Mouse (Mus musculus) urinary bladder, postnatal 4 days (tissue): Measurements from ENCODE around the gene Atg2a.
A peak's percentile ranks its signal among the peaks of the same experiment; 100 is the strongest.

Experiments used
- DNase-seq, 2 experiments: peaks; one replicate each; pipeline ENCODE4 v3.0.0; 2021 to 2022; ENCODE audit warnings: low spot score in 2 of 2

The Atg2a gene

GRCm38 (mm10) chr19:6241274-6242107 lies at the start of gene Atg2a:
Gene Atg2a, plus strand, starts transcription at chr19:6241668.
- DNase-seq, result peak; percentile 98

DNA sequence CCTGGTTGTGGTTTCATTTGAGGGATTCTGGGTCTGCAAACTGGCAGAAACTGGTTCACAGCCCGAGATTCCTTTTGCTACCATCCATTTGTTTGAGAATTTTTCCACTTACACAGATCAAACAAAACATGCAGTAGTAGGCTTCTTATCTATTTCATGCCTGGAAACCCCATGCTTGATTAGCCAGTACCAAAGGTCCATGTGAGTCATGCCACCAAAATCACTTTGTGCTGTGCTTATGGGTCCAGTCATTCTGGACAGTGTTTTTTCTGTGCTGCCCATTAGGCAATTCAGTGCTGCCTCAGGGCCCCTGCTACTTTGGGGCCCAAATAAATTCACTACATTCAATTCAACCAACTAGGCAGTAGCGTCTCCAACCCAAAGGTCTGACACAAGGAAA lies 37.2 kb upstream of the Atg2a start:
- no peak for DNase-seq

- DNase-seq, result no peak
Measured at GRCm38 (mm10) chr19:6206716-6207115, 34.8 kb upstream of the Atg2a start.

GRCm38 (mm10) chr19:6216046-6216705 lies 25.3 kb upstream of the Atg2a start:
- no peak for DNase-seq

DNA sequence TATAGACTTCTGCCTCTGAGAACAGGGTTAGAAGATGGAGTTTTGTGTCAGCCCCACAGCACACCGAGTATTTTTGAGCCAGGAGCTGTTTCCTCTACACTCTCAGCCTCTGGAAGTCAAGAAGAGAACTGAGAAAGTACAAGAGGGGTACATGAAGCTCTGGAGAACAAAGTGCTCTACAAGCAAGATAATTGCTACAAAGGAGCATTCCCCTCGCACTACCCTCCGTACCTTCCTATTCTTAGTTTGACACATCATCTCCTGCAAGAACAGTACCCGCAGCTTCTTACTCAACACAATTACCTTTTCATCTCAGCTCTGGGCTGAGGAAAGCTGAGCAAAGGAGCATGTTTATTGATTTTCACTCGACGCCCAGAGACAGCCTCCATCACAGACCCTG lies 22.9 kb upstream of the Atg2a start:
- no peak for DNase-seq

DNA sequence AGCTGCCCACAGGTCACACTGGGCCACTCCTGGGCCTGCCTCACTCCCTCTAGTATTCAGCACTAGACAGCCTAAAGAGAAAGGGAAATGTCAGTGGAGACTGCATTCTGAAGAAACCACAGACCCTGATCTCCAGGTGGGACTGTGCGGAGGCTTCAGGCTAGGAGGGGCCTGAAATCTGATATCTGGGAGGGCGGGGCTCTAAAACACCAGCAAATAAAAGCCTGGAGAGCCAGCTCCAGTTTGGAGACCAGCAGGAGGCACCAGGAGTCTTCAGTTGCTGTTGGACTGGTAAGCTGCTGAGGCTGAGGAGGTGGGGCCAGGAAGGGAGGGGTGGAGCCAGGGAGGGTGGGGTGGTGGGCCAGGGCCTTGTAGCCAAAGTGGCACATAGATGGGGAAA lies 15.3 kb upstream of the Atg2a start, which contains the start of gene Gpha2:
Gpha2 (plus strand) TSS at position 246 of the 400 bp plus-strand sequence.
- DNase-seq, result no peak

DNA sequence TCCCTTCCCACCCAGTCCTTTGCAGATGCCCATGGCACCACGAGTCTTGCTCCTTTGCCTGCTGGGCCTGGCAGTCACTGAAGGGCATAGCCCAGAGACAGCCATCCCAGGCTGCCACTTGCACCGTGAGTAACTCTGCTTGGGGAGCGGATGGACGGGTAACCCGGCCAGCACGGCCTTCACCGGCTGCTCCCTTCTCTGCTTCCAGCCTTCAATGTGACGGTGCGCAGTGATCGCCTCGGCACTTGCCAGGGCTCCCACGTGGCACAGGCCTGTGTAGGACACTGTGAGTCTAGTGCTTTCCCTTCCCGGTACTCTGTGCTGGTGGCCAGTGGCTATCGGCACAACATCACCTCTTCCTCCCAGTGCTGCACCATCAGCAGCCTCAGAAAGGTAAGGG lies 14.7 kb upstream of the Atg2a start:
- DNase-seq, result no peak

DNA sequence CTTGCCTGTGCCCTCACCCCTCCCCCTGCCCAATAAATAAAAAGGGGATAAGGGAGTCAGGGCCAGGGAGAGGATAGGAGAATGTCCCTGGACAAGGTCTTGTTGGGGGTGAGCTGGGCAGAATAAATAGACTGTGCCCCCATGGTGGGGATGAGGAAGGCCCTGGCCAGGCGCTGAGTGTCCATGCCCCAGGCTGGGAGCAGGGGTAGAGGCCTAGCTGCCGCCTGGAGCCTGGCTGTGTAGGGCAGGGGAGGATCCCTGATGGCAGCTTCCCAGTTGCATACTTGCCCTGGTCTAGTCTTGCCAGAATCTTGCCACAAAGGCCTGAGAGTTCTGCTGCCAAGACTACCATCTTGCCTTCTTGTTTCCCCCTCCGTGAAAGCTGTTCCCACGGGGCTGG lies 13.6 kb upstream of the Atg2a start:
- DNase-seq, result no peak

GRCm38 (mm10) chr19:6230411-6230810 lies 11.1 kb upstream of the Atg2a start:
- no peak for DNase-seq

DNA sequence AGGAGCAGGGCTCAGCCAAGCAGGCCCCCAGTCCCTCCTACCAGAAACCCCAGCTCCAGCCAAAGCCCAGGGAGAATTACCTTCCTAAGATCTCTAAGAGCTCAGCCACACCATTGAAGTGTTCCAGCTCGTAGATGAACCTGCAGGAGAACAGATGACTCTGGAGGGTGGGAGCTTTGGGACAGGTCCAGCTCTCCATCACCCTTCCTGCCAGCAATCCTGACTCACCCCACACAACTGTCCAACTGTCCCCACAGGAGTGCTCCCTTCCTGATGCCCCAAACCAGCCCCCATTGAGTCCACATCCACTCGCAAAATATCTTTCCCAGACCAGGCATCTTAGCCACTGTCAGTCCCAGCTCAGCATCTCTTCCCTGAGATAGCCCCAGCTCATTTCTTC lies 10.4 kb upstream of the Atg2a start:
- DNase-seq, result no peak

GRCm38 (mm10) chr19:6233647-6234046 lies 7.8 kb upstream of the Atg2a start:
- no peak for DNase-seq

GRCm38 (mm10) chr19:6234337-6235083 lies 7.0 kb upstream of the Atg2a start:
- no peak for DNase-seq

GRCm38 (mm10) chr19:6235084-6236052 lies 6.1 kb upstream of the Atg2a start, which contains the start of gene Ppp2r5b:
Gene Ppp2r5b, minus strand, starts transcription at chr19:6235872.
- DNase-seq, result peak; percentile 90 to 94

- DNase-seq, result peak; percentile 82 to 91
Measured at GRCm38 (mm10) chr19:6236053-6236441, 5.4 kb upstream of the Atg2a start.

- DNase-seq, result no peak
Measured at GRCm38 (mm10) chr19:6236842-6237241, 4.6 kb upstream of the Atg2a start.

DNA sequence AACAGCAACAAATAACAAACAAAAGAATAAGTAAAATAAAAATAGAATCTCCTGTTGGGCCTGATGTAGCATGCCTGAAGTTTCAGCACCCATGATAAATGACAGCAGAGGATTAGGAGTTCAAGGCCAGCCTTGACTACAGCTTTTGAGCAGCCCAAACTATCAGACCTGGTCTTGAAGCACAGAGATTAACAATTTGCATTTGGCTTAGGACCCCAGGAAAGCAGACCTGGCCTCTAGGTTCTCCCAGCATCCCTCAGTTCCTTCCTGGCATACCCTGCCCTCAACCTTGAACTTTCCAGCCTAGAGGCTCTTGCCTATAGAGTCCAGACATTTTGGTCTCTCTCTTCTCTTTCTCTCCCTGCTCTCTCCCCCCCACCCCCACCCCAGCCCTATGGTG lies 2.7 kb upstream of the Atg2a start:
- no peak for DNase-seq

DNA sequence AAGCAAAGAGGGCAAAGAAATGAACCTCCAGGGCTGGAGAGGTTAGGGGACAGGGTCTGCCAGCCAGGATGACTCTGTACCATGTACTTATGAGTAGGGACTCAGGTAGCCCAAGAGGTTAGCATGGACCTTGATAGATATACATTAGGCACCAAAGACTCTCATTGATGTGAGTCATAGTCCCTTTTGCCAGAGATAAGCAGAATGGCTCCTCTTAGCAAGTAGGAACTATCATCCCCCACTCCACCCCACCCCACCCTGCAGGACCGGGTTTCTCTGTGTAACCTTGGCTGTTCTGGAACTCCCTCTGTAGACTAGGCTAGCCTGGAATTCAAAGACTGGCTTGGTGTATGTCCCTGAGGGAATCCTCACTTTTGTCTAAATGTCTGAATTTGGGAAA lies 1.3 kb upstream of the Atg2a start:
- DNase-seq, result no peak

GRCm38 (mm10) chr19:6240725-6241124 lies 743 bp upstream of the Atg2a start:
- DNase-seq, result no peak

DNA sequence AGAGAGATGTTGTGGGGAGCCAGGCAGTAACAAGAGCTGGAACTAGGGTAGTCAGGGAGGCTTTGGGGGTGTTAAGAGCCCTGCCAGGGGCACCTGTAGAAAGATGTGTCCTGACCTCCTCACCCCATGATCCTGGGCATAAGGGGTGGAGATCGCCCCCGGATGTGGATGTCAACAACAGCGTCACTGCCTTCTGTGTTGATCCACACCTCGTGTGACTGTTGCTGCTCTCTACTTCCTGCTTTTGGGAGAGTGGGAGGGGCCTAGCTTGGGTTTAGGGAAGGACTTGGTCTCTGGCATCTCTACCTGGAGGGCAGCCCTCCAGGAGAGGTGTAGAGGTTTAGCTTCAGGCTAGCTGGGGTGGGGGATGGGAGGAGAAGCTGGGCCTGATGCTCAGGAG lies 813 bp downstream of the Atg2a start:
- no peak for DNase-seq

- no peak for DNase-seq
Measured at GRCm38 (mm10) chr19:6243226-6243625, 1.8 kb downstream of the Atg2a start.

DNA sequence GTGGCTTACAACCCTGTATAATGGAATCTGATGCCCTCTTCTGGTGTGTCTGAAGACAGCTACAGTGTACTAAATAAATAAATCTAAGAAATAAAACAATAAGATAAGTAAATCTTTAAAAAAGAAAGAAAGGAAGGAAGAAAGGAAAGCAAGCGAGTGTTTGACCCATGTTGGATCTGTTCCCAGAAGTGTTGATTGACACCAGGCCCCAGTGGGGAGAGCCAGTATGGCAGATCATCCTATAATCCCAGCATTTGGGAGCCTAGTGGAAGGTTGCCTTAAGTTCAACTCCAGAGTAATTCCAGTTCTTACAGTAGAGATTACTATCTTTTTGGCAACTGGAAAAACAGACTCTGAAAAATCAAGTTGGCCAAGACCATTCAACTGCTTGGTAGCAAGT lies 4.3 kb downstream of the Atg2a start:
- no peak for DNase-seq
